Mouse (Mus musculus): ENCODE measurements around the gene Wdcp.
"Not testable (repeated sequence)": the region's sequence is repeated elsewhere in the genome, so short reads cannot be mapped to it uniquely, and the experiment has no call there.

Gene Wdcp

DNA sequence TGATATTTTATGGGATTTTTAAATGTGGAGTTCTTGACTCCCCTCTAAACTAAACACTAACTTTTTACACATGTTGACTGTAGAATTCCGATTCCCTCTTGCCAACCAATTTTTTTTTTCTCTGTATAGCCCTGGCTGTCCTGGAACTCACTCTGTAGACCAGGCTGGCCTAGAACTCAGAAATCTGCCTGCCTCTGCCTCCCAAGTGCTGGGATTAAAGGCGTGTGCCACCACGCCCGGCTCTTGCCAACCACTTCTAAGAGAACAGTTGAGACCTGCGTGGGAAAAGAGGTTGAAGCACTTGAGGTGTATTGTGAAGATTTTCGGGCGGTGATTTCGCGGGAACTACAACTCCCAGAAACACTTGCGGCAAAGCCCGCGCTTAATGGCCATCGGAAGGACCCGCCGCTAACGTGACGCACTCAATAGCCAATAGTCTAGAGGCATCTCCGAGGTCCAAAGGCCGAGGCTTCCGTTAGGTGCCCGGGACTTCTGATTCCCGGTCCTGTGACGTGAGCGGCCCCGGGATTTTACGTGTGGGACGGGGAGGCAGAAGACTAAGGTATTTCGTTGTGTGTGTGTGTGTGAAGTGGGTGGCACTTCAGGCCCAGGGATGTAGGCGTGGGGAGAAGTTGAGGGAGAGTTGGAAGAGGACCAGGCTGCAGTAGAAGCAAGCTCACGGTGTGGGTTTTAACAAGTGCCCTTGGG lies at the start of gene Wdcp:
TSS of gene Wdcp (plus strand) at position 414 of the 708 bp plus-strand sequence.
- peak; percentile 93 for DNase-seq (ENCODE audit: low read depth, low spot score)

DNA sequence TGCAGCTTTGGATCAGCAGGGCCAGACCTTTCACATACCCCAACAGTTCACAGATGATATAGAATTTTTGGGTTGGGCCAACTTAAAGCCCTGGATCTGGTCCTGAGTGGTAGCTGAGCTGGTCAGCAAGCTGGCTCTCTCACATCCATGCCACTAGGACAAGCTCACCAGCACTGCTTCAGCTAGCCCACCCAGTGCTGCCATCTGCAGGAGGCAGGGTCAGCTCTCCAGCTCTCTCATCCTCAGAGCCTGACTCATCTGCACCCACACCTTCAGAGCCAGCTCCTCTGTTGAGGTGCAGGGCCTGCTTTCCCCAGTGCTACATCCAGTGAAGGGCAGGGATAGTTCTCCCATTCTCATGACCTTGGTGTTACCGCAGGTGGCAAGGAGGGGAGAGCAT lies 49.4 kb upstream of the Wdcp start:
- no peak for DNase-seq (ENCODE audit: low read depth, low spot score)

DNA sequence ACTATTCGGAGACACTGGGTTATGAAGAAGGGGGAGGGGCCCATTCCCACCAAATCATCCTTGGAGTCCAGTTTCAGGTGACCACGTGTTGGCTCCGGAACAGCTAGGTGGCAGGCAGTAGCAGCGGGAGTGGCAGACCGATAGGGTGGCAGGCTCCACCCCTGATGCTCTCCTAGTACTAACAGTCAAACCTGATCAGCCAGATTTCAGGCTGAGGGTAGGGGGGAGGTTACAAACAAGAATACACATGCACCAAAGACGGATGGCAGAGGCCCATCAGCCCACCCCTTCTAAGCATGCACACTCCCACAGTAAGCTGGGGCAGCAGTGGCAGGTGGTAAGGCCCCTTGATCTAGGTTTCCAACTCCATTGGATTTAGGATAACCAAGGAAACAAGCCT lies 45.6 kb upstream of the Wdcp start:
- DNase-seq (ENCODE audit: low read depth, low spot score) = not testable (repeated sequence)

DNA sequence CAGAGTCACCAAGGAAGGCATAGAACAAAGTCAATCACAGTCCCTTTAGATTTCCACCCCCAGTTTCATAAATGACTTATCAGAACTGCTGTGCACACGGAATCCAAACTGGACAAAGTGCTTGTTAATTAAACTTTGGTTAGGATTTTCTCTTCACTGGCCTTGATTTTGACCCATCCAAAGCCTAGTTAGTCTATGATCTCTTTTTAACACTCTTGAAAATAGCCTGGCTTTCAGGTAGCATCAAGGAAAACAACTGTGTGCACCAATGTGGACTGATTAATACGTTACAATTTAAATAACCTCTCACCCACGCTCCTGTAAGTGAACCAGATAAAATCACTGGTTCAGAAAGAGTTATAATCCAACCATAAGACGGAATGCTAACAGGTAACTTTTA lies 32.1 kb upstream of the Wdcp start:
- DNase-seq (ENCODE audit: low read depth, low spot score) = no peak

DNA sequence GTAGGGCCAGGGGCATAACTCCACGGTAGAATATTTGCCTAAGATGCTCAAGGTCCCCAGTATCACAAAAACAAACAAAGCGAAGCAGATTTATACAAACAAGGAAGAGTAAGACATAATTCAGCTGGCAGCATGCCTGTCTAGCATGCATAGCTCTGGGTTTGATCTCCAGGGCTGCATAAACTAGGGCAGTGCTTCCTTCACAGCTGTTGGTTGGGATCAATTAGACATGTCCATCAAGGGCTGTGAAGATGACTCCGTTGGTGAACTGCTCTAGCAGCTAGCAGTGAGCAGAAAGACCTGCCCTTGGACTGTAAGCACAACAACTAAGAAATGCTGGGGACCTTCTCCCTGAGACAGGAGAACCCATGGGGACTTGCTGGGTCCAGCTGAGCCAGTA lies 31.4 kb upstream of the Wdcp start:
- no peak for DNase-seq (ENCODE audit: low read depth, low spot score)

DNA sequence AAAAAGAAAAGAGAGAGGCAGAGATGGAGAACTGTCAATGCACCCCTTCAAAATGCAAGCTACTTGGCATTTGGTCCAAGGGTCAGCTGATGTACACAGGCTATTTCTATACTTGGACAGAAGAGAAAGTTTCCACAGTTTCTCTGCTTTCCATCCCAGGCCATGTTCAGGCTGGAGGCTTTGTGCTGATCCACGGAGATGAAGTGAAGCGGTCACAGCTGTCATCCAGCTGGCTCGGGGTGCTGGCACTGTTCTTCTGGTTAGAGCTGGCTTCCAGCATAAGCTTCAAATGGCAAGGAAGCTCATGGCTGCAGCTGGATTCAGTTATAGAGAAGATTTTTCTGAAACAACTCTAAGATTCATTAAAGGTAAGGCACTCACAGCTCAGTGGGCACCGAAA lies 29.5 kb upstream of the Wdcp start:
- no peak for DNase-seq (ENCODE audit: low read depth, low spot score)

DNA sequence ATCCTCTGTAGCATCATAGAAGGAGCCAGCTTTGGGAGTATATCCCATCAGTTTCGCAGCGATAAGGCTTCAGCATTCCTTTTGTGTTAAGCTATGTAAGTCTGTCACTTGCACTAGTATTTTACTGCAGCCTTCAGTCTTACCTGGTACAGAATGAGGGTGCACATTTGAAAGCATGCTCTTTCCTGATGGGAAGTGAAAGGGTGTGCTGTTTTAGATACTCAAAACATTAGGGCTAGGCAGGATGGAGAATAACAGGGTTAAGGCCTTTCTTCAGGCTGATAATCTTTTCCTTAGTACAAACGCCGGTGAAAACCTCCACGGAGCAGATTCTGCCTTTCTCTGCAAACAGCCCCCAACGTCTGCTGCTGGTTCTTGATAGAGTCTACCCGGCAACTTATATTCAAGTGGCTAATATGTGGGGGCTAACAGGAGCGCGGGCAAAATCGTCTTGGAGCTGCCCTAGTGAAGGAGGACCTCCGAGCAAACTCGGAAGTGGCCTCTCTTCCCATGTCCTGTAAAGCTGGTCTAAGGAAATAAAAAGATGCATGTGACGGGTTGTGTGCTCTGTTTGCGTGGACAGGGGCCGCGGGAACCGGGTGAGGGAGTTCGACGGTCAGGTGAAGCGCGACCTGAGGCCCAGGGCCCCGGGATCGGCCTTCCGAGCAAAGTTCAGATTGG lies 26.3 kb upstream of the Wdcp start:
- DNase-seq (ENCODE audit: low read depth, low spot score) = no peak

DNA sequence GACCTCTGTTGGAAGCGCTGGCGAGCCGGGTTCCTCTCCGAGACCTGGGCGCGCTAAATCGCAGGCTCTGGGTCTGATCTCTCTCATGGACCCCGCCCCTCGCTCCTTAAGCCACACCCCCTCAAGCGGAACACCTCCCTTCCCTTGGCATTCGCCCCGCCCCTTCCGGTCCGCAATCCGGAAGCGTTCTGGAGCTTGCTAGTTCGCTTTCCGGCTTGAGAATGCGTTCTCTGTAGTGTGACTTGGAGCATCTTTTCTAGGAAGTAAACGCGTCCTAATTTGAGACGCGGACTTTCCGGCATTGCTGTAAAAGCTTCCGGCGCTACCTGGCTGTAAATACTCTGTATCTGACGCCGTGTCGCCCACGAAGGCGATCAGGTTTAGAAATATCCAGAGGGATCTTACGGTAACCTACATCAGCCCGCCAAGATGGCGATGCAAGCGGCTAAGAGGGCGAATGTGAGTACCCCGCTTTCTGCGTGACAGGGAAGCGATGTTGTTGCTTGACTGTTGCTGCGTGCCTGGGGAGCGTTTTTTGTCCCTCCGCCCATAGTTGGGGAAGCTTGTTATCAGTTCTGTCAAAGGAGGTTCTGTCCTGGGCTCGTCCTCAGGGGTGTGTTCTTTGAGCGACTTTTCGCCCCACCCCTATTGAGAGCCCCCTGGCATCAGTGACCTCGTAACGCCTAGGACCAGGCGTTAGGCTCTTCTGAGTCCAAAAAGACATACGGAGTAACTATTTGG lies 25.6 kb upstream of the Wdcp start, which contains the start of gene Sf3b6:
TSS of gene Sf3b6 (plus strand) at position 184 of the 741 bp plus-strand sequence.
- peak; percentile 97 for DNase-seq (ENCODE audit: low read depth, low spot score)

DNA sequence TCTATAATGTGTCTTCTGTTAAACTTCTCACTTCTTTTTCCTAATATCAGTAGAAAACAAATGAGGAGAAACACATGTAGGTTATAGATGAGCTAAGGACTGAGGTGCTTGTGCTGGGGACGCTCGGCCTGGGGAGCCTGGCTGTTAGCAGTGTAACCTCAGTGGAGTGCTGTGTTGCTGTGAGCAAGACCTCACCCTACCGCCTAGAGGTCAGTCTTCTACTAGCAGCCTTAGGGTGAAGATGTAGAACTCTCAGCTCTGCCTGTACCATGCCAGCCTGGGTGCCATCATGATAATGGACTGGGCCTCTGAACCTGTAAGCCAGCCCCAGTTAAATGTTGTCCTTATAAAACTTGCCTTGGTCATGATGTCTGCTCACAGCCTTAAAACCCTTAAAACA lies 15.8 kb upstream of the Wdcp start:
- no peak for DNase-seq (ENCODE audit: low read depth, low spot score)

DNA sequence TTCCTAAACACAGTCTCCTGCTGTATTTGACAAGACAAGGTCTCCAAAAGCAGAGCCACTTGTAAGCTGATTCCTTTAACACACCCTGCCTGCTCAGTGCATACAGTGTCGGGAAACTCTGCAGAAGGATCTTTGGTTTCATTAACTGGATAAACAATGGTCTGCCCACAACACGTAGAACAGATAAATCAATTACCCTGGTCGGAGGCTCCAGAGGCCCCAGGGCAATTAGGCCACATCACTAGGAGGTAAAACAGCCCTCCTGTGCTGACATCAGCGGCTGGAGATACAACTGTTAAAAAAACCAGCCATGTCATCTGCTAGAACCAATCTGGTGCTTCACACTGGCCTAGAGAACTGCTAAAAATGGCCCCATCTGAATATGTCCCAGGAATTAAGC lies 6.1 kb upstream of the Wdcp start:
- no peak for DNase-seq (ENCODE audit: low read depth, low spot score)

DNA sequence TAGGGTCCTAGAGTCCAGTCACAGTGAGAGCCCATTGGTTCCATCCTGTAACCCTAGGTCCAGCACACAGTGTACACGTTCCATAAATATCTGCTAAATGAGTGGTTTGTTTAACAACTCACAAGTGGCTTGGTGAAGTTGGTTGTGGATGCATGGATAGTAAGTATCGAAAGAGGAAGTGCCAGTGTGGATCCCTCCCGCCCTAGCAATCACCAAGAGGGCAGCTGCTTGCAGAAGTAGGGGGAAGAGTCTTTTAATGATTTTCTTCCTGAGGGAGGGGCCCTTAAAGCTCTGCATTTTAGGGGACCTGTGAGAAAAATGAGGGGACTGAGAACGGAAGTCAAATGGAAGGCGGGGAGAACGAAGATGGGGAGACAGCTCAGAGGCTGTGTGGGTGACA lies 3.1 kb upstream of the Wdcp start:
- DNase-seq (ENCODE audit: low read depth, low spot score) = no peak

DNA sequence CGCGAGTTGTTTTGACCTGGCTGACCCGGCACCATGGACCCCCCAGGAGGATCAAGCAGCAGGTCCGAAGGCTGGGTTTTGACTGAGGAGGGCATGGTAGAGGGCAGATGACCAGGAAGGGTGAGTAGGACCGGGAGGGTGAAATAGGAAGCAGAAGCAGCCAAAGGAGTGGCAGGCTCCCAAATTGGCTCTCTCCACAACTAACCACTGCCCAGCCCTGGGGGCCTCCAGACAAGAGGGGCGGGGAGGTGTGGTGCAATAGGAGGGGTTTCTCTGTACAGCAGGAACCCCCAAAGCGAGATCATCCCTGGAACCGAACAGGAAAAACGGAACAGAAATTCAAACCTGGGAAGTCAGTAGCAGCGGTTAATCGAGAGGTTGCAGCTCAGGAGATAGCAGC lies 2.4 kb upstream of the Wdcp start:
- no peak for DNase-seq (ENCODE audit: low read depth, low spot score)

DNA sequence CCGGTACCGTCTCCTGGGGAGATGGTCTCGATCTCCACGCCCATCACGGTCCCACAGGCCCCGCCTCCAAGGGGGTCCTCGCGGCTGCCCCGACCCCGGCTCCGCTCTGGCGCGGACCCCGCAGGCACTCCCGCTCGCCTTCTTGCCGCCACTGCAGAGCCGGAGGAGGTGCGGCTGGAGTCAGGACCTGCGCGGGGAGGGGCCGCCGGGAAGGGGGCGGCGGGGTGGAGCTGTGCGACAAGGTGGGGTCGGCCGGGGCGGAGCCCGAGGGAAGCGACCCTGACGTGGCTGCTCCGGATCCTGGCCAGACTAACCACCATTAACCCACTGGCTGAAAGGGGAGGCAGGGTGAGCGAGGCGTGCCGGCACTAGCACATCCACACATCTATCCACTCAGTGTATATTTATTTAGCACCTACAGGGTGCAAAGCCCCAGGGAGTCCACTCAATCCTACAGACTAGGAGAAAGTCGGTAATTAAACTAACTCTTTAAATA lies 1.7 kb upstream of the Wdcp start, which contains the start of gene Fkbp1b:
TSS of gene Fkbp1b (minus strand) at position 200 of the 496 bp plus-strand sequence.
- peak; percentile 72 for DNase-seq (ENCODE audit: low read depth, low spot score)

DNA sequence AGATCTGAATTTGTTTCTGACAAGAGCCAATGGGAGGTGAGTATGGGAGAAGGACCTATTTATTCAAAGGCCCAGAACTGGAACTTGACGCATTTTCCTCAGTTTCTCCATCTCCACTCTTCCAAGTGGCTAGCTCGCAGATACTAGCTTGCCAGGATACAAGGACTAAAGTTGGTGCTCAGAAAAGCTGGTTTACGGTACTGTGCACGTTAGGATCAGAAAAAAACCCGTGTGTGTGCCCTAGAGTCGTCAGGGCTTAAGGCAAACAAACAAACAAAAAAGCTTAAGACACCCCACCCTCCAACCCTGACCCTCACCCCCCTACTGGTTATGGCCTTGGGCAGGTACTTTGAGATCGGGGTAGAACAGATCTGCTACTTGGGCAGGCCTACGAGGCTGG lies 647 bp upstream of the Wdcp start:
- DNase-seq (ENCODE audit: low read depth, low spot score) = no peak

DNA sequence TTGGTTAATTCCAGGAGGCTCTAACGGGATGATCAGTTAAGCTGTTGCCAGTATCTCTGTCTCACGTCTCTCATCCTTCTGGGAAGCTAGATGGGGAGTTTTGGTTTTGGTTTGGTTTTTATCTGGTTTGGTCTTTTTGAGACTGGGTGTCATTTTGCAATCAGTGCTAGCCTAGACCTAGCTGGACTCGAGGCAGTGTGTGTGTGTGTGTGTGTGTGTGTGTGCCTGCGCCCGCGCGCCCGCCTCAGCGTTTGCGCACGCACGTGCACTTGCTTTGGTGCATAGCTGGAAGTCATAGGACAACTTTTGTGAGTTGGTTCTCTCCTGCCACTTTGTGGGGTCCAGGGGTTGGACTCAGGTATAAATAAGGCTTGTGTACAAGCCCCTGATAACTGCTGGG lies 638 bp downstream of the Wdcp start:
- peak; percentile 40 for DNase-seq (ENCODE audit: low read depth, low spot score)

DNA sequence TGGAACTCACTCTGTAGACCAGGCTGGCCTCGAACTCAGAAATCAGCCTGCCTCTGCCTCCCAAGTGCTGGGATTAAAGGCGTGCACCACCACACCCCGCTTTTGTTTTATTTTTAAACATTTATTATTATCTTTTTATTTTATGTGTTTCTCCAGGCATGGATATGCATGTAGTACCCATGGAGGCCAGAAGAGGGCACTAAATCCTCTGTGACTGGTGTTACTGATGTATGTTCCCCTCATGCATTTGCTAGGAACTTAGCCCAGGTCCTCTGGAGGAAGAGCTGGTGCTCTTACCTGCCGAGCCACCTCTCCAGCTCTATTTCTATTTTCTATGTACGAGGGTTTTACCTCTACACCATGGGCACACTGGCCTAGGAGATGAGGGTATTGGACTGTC lies 13.1 kb downstream of the Wdcp start:
- peak; percentile 21 for DNase-seq (ENCODE audit: low read depth, low spot score)

DNA sequence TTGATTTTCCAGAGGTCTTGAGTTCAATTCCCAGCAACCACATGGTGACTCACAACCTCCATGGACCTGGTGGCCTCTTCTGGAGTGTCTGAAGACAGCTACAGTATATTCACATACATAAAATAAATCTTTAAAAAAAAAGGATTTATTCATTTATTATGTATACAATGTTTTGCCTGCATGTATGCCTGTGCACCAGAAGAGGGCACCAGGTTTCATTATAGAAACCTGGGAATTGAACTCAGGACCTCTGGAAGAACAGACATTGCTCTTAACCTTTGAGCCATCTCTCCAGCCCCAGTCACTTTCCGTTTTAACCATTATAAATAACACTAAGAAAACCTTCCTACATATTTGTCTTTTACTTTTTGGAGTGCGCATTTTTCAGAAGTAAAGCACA lies 13.7 kb downstream of the Wdcp start:
- no peak for DNase-seq (ENCODE audit: low read depth, low spot score)

DNA sequence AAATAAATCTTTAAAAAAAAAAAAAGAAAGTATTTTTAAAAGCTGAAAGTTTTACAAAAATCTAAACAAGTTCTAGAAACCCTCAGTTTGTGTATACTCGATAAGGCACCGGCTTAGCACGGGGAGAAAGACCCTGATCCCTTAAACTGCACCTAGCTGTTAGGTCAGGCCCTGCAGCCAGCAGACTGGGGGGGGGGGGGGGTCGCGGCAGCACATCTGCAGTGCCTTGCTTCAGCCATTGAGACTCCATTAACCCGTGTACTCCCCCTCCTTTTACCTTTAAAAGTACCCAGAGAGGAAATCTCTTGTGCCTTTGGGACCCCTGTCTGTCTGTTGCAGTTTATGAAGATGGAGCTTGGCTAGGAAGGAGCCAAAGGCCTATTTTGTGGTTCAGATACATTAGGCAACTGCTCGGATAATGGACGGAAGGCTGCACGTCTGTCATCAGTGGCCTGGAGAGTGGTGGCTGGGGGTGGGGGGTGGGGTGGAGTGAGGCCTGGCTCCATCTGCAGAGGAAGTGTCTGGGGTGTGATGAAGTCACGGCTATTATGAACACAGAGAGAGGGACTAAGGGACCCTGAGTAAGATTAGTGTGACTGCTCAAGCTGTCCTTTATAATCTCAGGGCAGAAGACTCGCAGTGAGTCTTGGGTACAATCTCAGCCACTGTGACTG lies 16.3 kb downstream of the Wdcp start:
- peak; percentile 41 for DNase-seq (ENCODE audit: low read depth, low spot score)

DNA sequence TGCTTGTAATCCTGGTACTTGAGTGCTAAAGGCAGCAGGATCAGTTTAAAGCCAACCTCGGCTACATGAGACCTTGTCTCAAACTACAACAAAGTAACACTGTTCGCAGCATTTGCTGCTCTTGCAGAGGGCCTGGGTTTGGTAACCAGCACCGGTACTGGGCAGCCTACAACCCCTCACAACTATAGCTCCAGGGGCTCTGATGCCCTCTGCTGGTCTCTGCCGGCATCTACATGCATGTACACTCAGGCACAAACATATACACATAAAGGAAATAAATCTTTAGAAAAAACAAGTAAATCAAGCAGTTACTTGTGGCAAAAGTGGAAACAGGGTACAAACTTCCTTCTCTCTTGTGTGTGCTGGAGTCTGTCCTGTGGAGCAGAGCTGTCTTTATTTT lies 19.6 kb downstream of the Wdcp start:
- no peak for DNase-seq (ENCODE audit: low read depth, low spot score)

DNA sequence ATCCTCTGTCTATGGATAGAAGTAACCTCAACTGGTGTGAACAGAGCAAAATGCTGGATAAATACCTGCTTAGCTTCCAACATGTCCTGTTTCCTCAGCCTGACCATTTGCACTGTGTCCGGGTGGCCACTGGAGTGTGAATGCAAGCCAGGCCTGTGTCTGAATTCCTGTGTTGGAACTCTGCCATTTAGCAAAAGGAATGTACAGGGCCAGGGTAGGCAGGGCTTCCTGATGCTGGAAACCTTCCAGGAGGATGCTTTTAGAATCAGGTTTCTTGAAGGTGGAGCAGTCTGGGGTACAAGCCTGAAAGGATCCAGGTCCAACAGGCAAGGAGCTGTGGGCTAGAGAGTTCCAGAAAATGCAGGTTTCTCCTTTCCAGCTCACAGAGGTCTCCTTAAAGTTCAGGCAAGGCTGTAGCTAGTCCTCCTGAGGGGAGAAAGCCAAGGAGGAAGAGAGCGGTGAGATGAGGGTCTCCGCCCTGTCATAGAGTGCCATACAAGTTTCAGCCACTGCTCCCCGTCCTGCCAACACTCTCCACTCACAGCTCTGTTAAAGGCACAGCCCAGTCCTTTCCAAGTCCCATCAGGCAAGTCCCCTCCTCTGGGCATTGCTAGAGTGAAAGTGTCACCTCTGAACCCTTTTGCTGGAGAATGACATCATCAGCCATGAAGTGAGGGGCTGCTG lies 20.7 kb downstream of the Wdcp start:
- DNase-seq (ENCODE audit: low read depth, low spot score) = no peak

DNA sequence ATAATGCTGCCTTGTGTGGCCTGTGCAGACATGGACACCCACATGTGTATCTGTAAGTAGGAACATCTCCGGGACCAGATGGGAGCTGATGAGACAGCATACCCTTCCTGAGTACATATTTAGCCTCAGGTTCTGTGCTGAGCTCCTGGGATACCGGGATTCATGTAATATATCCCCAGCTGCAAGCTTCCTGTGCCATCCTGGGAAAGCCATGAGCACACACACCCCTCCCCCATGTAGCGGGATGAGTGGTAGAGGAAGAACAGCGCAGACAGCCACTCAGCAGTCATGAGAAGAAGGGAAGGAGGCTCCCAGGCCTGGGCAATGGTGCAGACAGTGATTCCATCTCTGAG lies 21.2 kb downstream of the Wdcp start:
- no peak for DNase-seq (ENCODE audit: low read depth, low spot score)

All from mesoderm, embryonic 11.5 days (tissue).